Mouse (Mus musculus): ENCODE measurements around the gene Yipf3. TPM values are rescaled to one million over a fixed set of nuclear protein-coding genes. Genes with fewer than 3 reads are reported as not detected.

Yipf3 gene
- total RNA-seq, 1 experiment = 59.3 TPM

GRCm38 (mm10) chr17:46268026-46268720 is 20.3 kb downstream of the Yipf3 start:
- Histone ChIP-seq H3K4me1 (ENCODE audit: control insufficient read depth in 2 of 2, insufficient read depth in 2 of 2, low read length in 2 of 2, poor library complexity in 1 of 2) (peaks cover 8 to 25% of the 10 kb centered on the region in 2 experiments; a peak in 3 of 4 replicates), H3K9ac (ENCODE audit: insufficient read depth, low read depth, low read length, poor library complexity, severe bottlenecking) (no peak overlapping the region), H3K27ac (ENCODE audit: insufficient read depth, low read depth, low read length, poor library complexity, severe bottlenecking) (no peak overlapping the region), H3K9me3 (ENCODE audit: control insufficient read depth, insufficient read depth, low read depth, low read length) (no peaks in the 10 kb centered on the region), H3K4me3 (ENCODE audit: insufficient read depth in 1 of 2, low read depth in 1 of 2, low read length in 2 of 2, poor library complexity in 1 of 2, severe bottlenecking in 1 of 2) (no peak overlapping the region), H3K36me3 (ENCODE audit: control insufficient read depth, insufficient read depth, low read length, poor library complexity, severe bottlenecking) (peaks cover 59% of the 10 kb centered on the region)
- in situ Hi-C loops (cut with MboI; ENCODE audit: low sequenced_read_pairs in 2 of 2, unreplicated experiment in 2 of 2) = no loop called here
- no peak for TF ChIP-seq ZNF384 (IDR thresholded peaks at IDR 0.05; ENCODE audit: low read depth, low read length)
- TF ChIP-seq MAFK (IDR thresholded peaks at IDR 0.05; ENCODE audit: insufficient read depth, low read depth, low read length) = no peak
- no peak for TF ChIP-seq HCFC1 (IDR thresholded peaks at IDR 0.05; ENCODE audit: borderline replicate concordance, insufficient read depth, low read length)
- DNase-seq (ENCODE audit: low read depth, low spot score) = no peak

GRCm38 (mm10) chr17:46269771-46270534 is 22.1 kb downstream of the Yipf3 start:
- in situ Hi-C loops (cut with MboI; ENCODE audit: low sequenced_read_pairs in 2 of 2, unreplicated experiment in 2 of 2) = no loop called here
- TF ChIP-seq CHD2 (IDR thresholded peaks at IDR 0.05; ENCODE audit: low read depth, low read length) = no peak
- TF ChIP-seq ZC3H11A (IDR thresholded peaks at IDR 0.05; ENCODE audit: borderline replicate concordance, low read depth, low read length) = no peak
- Histone ChIP-seq H3K4me3 (ENCODE audit: insufficient read depth in 1 of 2, low read depth in 1 of 2, low read length in 2 of 2, poor library complexity in 1 of 2, severe bottlenecking in 1 of 2) (no peak overlapping the region), H3K4me1 (ENCODE audit: control insufficient read depth in 2 of 2, insufficient read depth in 2 of 2, low read length in 2 of 2, poor library complexity in 1 of 2) (peaks cover 8 to 30% of the 10 kb centered on the region in 2 experiments; a peak in 3 of 4 replicates), H3K27ac (ENCODE audit: insufficient read depth, low read depth, low read length, poor library complexity, severe bottlenecking) (no peak overlapping the region), H3K9ac (ENCODE audit: insufficient read depth, low read depth, low read length, poor library complexity, severe bottlenecking) (no peak overlapping the region), H3K9me3 (ENCODE audit: control insufficient read depth, insufficient read depth, low read depth, low read length) (no peaks in the 10 kb centered on the region), H3K36me3 (ENCODE audit: control insufficient read depth, insufficient read depth, low read length, poor library complexity, severe bottlenecking) (peaks cover 44% of the 10 kb centered on the region)
- DNase-seq (ENCODE audit: low read depth, low spot score) = no peak

GRCm38 (mm10) chr17:46272058-46272457 is 24.2 kb downstream of the Yipf3 start:
- in situ Hi-C loops (cut with MboI; ENCODE audit: low sequenced_read_pairs in 2 of 2, unreplicated experiment in 2 of 2) = no loop called here
- H3K4me3 ChIP-seq (ENCODE audit: insufficient read depth in 1 of 2, low read depth in 1 of 2, low read length in 2 of 2, poor library complexity in 1 of 2, severe bottlenecking in 1 of 2) = no peak overlapping the region
- H3K36me3 ChIP-seq (ENCODE audit: control insufficient read depth, insufficient read depth, low read length, poor library complexity, severe bottlenecking) = peaks cover 38% of the 10 kb centered on the region
- no peak overlapping the region for H3K27ac ChIP-seq (ENCODE audit: insufficient read depth, low read depth, low read length, poor library complexity, severe bottlenecking)
- TF ChIP-seq HCFC1 (IDR thresholded peaks at IDR 0.05; ENCODE audit: borderline replicate concordance, insufficient read depth, low read length) = no peak
- no peak for TF ChIP-seq MAFK (IDR thresholded peaks at IDR 0.05; ENCODE audit: insufficient read depth, low read depth, low read length)
- TF ChIP-seq ZNF384 (IDR thresholded peaks at IDR 0.05; ENCODE audit: low read depth, low read length) = no peak
- no peak for TF ChIP-seq CHD2 (IDR thresholded peaks at IDR 0.05; ENCODE audit: low read depth, low read length)
- no peak for TF ChIP-seq ZC3H11A (IDR thresholded peaks at IDR 0.05; ENCODE audit: borderline replicate concordance, low read depth, low read length)
- peaks cover 4 to 20% of the 10 kb centered on the region in 2 experiments; a peak in 2 of 4 replicates for H3K4me1 ChIP-seq (ENCODE audit: control insufficient read depth in 2 of 2, insufficient read depth in 2 of 2, low read length in 2 of 2, poor library complexity in 1 of 2)
- DNase-seq (ENCODE audit: low read depth, low spot score) = no peak
- no peak overlapping the region for H3K9ac ChIP-seq (ENCODE audit: insufficient read depth, low read depth, low read length, poor library complexity, severe bottlenecking)
- no peaks in the 10 kb centered on the region for H3K9me3 ChIP-seq (ENCODE audit: control insufficient read depth, insufficient read depth, low read depth, low read length)

GRCm38 (mm10) chr17:46272675-46273074 is 24.8 kb downstream of the Yipf3 start:
- Histone ChIP-seq H3K9me3 (ENCODE audit: control insufficient read depth, insufficient read depth, low read depth, low read length) (no peaks in the 10 kb centered on the region), H3K4me3 (ENCODE audit: insufficient read depth in 1 of 2, low read depth in 1 of 2, low read length in 2 of 2, poor library complexity in 1 of 2, severe bottlenecking in 1 of 2) (no peak overlapping the region), H3K27ac (ENCODE audit: insufficient read depth, low read depth, low read length, poor library complexity, severe bottlenecking) (no peak overlapping the region), H3K36me3 (ENCODE audit: control insufficient read depth, insufficient read depth, low read length, poor library complexity, severe bottlenecking) (peaks cover 36% of the 10 kb centered on the region), H3K9ac (ENCODE audit: insufficient read depth, low read depth, low read length, poor library complexity, severe bottlenecking) (no peak overlapping the region), H3K4me1 (ENCODE audit: control insufficient read depth in 2 of 2, insufficient read depth in 2 of 2, low read length in 2 of 2, poor library complexity in 1 of 2) (peaks cover 2 to 15% of the 10 kb centered on the region in 2 experiments; a peak in 2 of 4 replicates)
- TF ChIP-seq ZNF384 (IDR thresholded peaks at IDR 0.05; ENCODE audit: low read depth, low read length) (no peak), HCFC1 (IDR thresholded peaks at IDR 0.05; ENCODE audit: borderline replicate concordance, insufficient read depth, low read length) (no peak), ZC3H11A (IDR thresholded peaks at IDR 0.05; ENCODE audit: borderline replicate concordance, low read depth, low read length) (no peak), CHD2 (IDR thresholded peaks at IDR 0.05; ENCODE audit: low read depth, low read length) (no peak), MAFK (IDR thresholded peaks at IDR 0.05; ENCODE audit: insufficient read depth, low read depth, low read length) (no peak)
- no peak for DNase-seq (ENCODE audit: low read depth, low spot score)
- in situ Hi-C loops (cut with MboI; ENCODE audit: low sequenced_read_pairs in 2 of 2, unreplicated experiment in 2 of 2) = no loop called here
